Mouse (Mus musculus) T-helper 2 cell (primary cell): ENCODE measurements at regions not wholly inside any gene's neighbourhood (a gene's known extent, or its start where the extent isn't known, plus 50 kb on each side); places are given as distances from the start of the nearest gene placed in this dataset.
"Not testable (repeated sequence)": the region's sequence is repeated elsewhere in the genome, so short reads cannot be mapped to it uniquely, and the experiment has no call there.

Source experiments
- in situ Hi-C: fragments of 300-600 bp; cut with MboI, MseI; formaldehyde crosslinking; loops from one replicate; pipeline ENCODE4 v1.15.1; 2025; ENCODE audit warnings: high pct_unique_total_duplicates

GRCm38 (mm10) chr9:13105426-13105825 is 140.2 kb downstream of the Jrkl start:
- in situ Hi-C loops, result no loop called here

GRCm38 (mm10) chr9:13083669-13084068 is 162.0 kb downstream of the Jrkl start:
- in situ Hi-C loops, result no loop called here

DNA sequence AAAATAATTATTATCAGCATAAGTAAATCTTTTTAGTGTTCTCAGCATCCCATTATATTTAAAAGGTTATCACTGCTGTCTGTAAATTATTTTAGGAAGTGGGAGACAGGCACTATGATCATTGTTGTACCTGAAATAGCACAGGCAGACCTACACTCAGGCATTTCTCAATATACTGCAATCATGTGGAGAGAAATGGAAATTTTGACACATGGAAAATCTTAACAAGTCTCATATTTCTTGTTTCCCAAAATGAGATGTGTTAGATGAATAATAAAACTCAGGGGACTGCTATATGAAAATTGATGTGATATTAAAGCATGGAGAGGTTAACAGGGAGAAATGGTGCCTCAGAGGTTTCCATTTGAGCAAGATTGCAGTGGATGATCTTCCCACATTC is 196.6 kb downstream of the Jrkl start:
- in situ Hi-C loops, result no loop called here

- in situ Hi-C loops, result no loop called here
Observed at GRCm38 (mm10) chr9:13019025-13019424, 226.6 kb downstream of the Jrkl start.

- in situ Hi-C loops, result not testable (repeated sequence)
Observed at GRCm38 (mm10) chr9:12983209-12983608, 262.4 kb downstream of the Jrkl start.

DNA sequence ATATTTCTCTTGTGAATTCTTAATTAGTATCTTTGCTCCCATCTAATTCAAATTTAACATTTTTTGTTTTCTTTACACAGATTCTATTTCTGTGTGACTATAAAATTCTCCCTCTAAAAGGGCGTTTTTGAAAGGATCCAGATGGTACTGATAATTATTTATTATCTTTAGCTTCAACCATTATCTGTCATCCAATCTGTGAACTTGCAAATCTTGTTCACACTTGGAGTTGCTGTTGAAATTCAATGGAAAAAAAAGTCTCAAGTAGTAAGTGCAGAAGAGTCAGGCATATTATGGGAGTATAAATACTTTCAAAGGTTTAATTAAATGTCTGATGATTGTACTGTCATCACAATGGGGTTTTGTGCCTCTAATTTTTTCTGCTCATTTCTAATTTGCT is 272.6 kb downstream of the Jrkl start:
- in situ Hi-C loops, result no loop called here

- in situ Hi-C loops, result no loop called here
Observed at GRCm38 (mm10) chr9:12960337-12960736, 285.3 kb downstream of the Jrkl start.

GRCm38 (mm10) chr9:12946088-12946487 is 299.5 kb downstream of the Jrkl start:
- in situ Hi-C loops, result loop anchor here (25.0 kb wide), 1 partner anchor 1016 kb away; no protein-coding TSS in a partner anchor

- in situ Hi-C loops, result loop anchor here (25.0 kb wide), 1 partner anchor 1017 kb away; no protein-coding TSS in a partner anchor
Observed at GRCm38 (mm10) chr9:12945476-12945875, 300.2 kb downstream of the Jrkl start.

- in situ Hi-C loops, result loop anchor here (25.0 kb wide), 1 partner anchor 1017 kb away; no protein-coding TSS in a partner anchor
Observed at GRCm38 (mm10) chr9:12945037-12945436, 300.6 kb downstream of the Jrkl start.

GRCm38 (mm10) chr9:12935016-12935415 is 310.6 kb downstream of the Jrkl start:
- in situ Hi-C loops, result loop anchor here (25.0 kb wide), 1 partner anchor 1027 kb away; no protein-coding TSS in a partner anchor

DNA sequence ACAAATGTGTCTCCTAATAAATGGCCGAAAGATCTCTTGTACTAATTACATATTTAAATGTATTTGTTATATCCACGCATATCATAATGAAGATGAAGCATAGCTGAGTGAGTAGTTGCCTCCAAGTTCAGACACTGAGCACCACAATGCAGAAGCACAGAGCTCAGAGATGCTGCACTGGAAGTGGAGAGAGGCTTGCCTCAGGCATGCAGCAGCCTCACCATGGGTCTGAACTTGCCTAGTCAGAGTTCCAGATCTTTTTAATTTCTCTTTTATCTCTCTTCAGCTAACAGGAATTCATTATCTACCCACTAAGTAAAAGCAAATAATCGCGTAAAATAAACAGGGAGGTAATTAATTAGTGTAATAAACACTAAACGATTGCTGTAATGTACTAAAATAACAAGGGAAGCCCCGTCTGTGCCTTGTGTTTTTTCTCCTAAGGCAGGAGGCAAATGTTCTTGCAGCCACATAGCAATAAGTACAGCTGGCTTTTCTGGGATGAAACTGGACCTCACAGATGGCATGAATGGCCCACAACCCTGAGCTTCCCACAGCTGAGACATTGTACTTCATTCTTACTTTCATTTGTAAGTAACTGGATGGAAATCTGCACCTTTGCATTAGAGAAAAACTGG is 320.0 kb downstream of the Jrkl start:
- in situ Hi-C loops, result loop anchor here (25.0 kb wide), 1 partner anchor 1037 kb away; no protein-coding TSS in a partner anchor

- in situ Hi-C loops, result no loop called here
Observed at GRCm38 (mm10) chr9:12900726-12901125, 344.9 kb downstream of the Jrkl start.

GRCm38 (mm10) chr9:12879753-12880490 is 365.7 kb downstream of the Jrkl start:
- in situ Hi-C loops, result no loop called here

GRCm38 (mm10) chr9:12876496-12876895 is 369.1 kb downstream of the Jrkl start:
- in situ Hi-C loops, result no loop called here

GRCm38 (mm10) chr9:12870941-12871340 is 374.7 kb downstream of the Jrkl start:
- in situ Hi-C loops, result no loop called here
